ENCODE assay signal across 19 mouse cellular contexts in genomic region chr10:116697628-116698316, GRCm38 (mm10).
DNase-seq lines count a peak whose midpoint lies in the region.
"Had no signal": no experiment of that assay in that cellular context is flagged by ENCODE, and none has a peak within 500 bp of the region (broad histone marks: within the 10 kb centered on the region; RNA-seq: fewer than 3 reads in every experiment).

No protein-coding gene starts in this region.

- H3K27me3 ChIP-seq in limb, embryonic 10.5 days (ENCODE audit: low read depth, poor library complexity, severe bottlenecking) = no peaks in the 10 kb centered on the region
- H3K27me3 ChIP-seq: forebrain, embryonic 13.5 days; hindbrain, embryonic 15.5 days; kidney, embryonic 15.5 days had no signal

- H3K4me1 ChIP-seq in limb, embryonic 10.5 days = peaks cover 24% of the 10 kb centered on the region
- H3K4me1 ChIP-seq: hindbrain, embryonic 15.5 days; kidney, embryonic 15.5 days had no signal

- H3K4me3 ChIP-seq in limb, embryonic 10.5 days = peak overlapping the region; percentile 24; the same call in 1 of the 2 replicates
- H3K4me3 ChIP-seq: forebrain, embryonic 13.5 days; hindbrain, embryonic 15.5 days; kidney, embryonic 15.5 days; left cerebral cortex, adult 2 months had no signal

- 24% methylated on average over 14 of the region's 14 CpGs for WGBS in limb, embryonic 10.5 days

- H3K9me3 ChIP-seq in limb, embryonic 10.5 days (replicated peaks) = no peaks in the 10 kb centered on the region
- H3K9me3 ChIP-seq: forebrain, embryonic 13.5 days; hindbrain, embryonic 15.5 days; kidney, embryonic 15.5 days had no signal

- H3K27ac ChIP-seq in limb, embryonic 10.5 days = peak overlapping the region; percentile 78
- H3K27ac ChIP-seq: forebrain, embryonic 13.5 days; hindbrain, embryonic 15.5 days; kidney, embryonic 15.5 days; left cerebral cortex, adult 2 months; stomach, postnatal 0 days had no signal

- peak; percentile 77 for DNase-seq in heart, adult 11 months
- DNase-seq in heart, adult 8-10 months (ENCODE audit: low spot score) = no peak
- peak; percentile 59 for DNase-seq in limb, embryonic 10.5 days (ENCODE audit: low spot score)
- DNase-seq in mesoderm, embryonic 11.5 days (ENCODE audit: low read depth, low spot score) = peak; percentile 72
- DNase-seq in yolk sac, embryonic 10.5 days (ENCODE audit: low spot score) = peak; percentile 2
- no peak for DNase-seq in retina, embryonic 14.5 days (ENCODE audit: low spot score)
- no peak for DNase-seq in kidney, postnatal 25 days
- DNase-seq in cerebellum, adult 8-10 months = no peak
- DNase-seq: adrenal gland, postnatal 14 days; cerebellum, adult 2 months; kidney, postnatal 4 days; liver; lung, postnatal 4 days; right cerebral cortex, adult 18-20 months had no signal

- H3K36me3 ChIP-seq in limb, embryonic 10.5 days = no peaks in the 10 kb centered on the region
- H3K36me3 ChIP-seq: hindbrain, embryonic 15.5 days; kidney, embryonic 15.5 days had no signal

Comparison
In these comparisons a context has a peak if more than half of its experiments do, and no peak if none do; other contexts are left out.
1. DNase-seq: peak in heart, adult 11 months (single experiment), limb, embryonic 10.5 days (single experiment), mesoderm, embryonic 11.5 days (single experiment) and yolk sac, embryonic 10.5 days (single experiment); none in heart, adult 8-10 months (single experiment), retina, embryonic 14.5 days (single experiment), kidney, postnatal 25 days (0 of 2) and cerebellum, adult 8-10 months (single experiment).